ENCODE assay signal across 8 mouse cellular contexts in the genomic region with DNA sequence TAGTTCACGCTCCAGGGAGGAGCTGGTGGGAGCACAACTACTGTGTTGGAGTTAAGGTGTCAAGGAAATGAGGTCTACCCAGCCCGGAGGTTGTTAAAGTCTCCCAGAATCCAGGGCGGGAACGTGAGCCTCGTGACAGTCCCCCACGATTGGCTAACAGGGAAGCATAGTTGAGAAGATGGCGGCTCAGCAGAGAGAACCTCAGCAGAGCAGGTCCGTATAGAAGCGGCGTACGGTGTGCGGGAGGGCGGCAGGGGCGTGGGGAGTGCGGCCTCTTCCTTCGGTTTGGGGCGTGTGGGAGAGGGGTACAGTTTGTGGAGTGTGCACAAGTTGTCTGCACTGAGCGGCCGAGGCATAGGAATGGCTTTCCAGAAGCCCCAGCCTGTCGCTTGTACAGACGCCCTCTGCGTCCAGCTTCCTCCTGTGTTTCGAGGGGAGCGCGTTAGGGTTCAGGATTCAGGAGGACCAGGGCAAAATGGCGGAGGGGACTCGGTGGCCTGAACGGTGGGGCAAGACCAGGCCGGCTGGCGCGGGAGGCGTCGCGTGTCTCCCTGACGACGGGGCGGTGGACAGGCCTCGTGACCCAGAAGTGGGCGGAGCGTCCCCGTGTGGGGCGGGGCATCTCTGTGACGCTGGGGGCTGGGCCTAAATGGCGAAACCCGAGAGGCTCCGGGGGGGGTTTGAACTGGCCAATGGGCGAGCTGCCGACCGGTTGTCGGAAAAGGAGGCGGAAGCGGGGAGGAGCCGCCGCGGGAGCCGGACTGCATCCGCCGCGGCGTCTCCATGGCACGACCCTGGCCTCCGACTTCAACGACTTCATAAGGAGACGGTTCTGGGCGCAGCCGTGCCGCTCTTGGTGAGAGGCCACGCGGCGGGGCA. TPM values are rescaled to one million over a fixed set of nuclear protein-coding genes. Genes with fewer than 3 reads are reported as not detected.
DNase-seq lines count a peak whose midpoint lies in the region; ATAC-seq lines count a peak whose summit lies in the region.

Gene Odf2 (plus strand): TSS at position 156 of the 879 bp plus-strand sequence.

- peaks cover 26% of the 10 kb centered on the region for H3K36me3 ChIP-seq in heart, embryonic 13.5 days
- H3K36me3 ChIP-seq in liver, embryonic 12.5 days, result peaks cover 32% of the 10 kb centered on the region
- H3K36me3 ChIP-seq in stomach, embryonic 15.5 days, result peaks cover 20% of the 10 kb centered on the region

- H3K4me3 ChIP-seq in brown adipose tissue, adult 24 weeks (ENCODE audit: insufficient read depth, low read depth, low read length), result peak within 1 kb of the TSS; percentile 84
- H3K4me3 ChIP-seq in heart, embryonic 13.5 days, result peak within 1 kb of the TSS; percentile 87
- H3K4me3 ChIP-seq in liver, embryonic 12.5 days, result peak within 1 kb of the TSS; percentile 100
- peak within 1 kb of the TSS; percentile 95 for H3K4me3 ChIP-seq in stomach, embryonic 15.5 days (replicated peaks)

- peak; percentile 99 for DNase-seq in CD4-positive, CD25-positive, alpha-beta regulatory T cell, adult 2 months (ENCODE audit: low read depth, low spot score)
- DNase-seq in fat pad, adult 2 months (ENCODE audit: extremely low read depth, low read depth, low spot score), result peak; percentile 46
- peak; percentile 100 for DNase-seq in kidney, postnatal 10 days
- DNase-seq in natural killer cell, adult 2 months (ENCODE audit: low spot score in 2 of 2), result peak; percentile 100

- WGBS in heart, embryonic 13.5 days, result 1% methylated on average over 70 of the region's 70 CpGs
- WGBS in liver, embryonic 12.5 days (ENCODE audit: insufficient replicate concordance), result 1% methylated on average over 70 of the region's 70 CpGs
- 1% methylated on average over 62 of the region's 70 CpGs for WGBS in stomach, embryonic 15.5 days

- H3K9me3 ChIP-seq in heart, embryonic 13.5 days, result no peaks in the 10 kb centered on the region
- H3K9me3 ChIP-seq in liver, embryonic 12.5 days (replicated peaks), result no peaks in the 10 kb centered on the region
- no peaks in the 10 kb centered on the region for H3K9me3 ChIP-seq in stomach, embryonic 15.5 days

- peak within 1 kb of the TSS; percentile 94 for H3K4me2 ChIP-seq in heart, embryonic 13.5 days
- peak within 1 kb of the TSS; percentile 93 for H3K4me2 ChIP-seq in liver, embryonic 12.5 days
- H3K4me2 ChIP-seq in stomach, embryonic 15.5 days, result peak within 1 kb of the TSS; percentile 84

- peaks cover 4% of the 10 kb centered on the region; the same call in 1 of the 2 replicates for H3K27me3 ChIP-seq in heart, embryonic 13.5 days (replicated peaks)
- H3K27me3 ChIP-seq in liver, embryonic 12.5 days (replicated peaks), result peaks cover 16% of the 10 kb centered on the region
- no peaks in the 10 kb centered on the region for H3K27me3 ChIP-seq in stomach, embryonic 15.5 days (replicated peaks)

- peaks cover 4% of the 10 kb centered on the region; the same call in 1 of the 2 replicates for H3K4me1 ChIP-seq in brown adipose tissue, adult 24 weeks (ENCODE audit: control insufficient read depth, insufficient read depth, insufficient read length, low read length)
- peaks cover 16% of the 10 kb centered on the region for H3K4me1 ChIP-seq in heart, embryonic 13.5 days
- H3K4me1 ChIP-seq in liver, embryonic 12.5 days, result peaks cover 25% of the 10 kb centered on the region
- H3K4me1 ChIP-seq in stomach, embryonic 15.5 days, result peaks cover 18% of the 10 kb centered on the region

- peak within 1 kb of the TSS; percentile 92 for H3K9ac ChIP-seq in heart, embryonic 13.5 days
- peak within 1 kb of the TSS; percentile 97 for H3K9ac ChIP-seq in liver, embryonic 12.5 days
- peak within 1 kb of the TSS; percentile 88 for H3K9ac ChIP-seq in stomach, embryonic 15.5 days

- peak; percentile 91 for ATAC-seq in heart, embryonic 13.5 days (ENCODE audit: extremely low read depth, insufficient number of reproducible peaks, low FRiP score, low TSS enrichment)
- ATAC-seq in liver, embryonic 12.5 days, result peak; percentile 82
- peak; percentile 87 for ATAC-seq in stomach, embryonic 15.5 days (ENCODE audit: insufficient read depth, low FRiP score, low read depth)

- H3K27ac ChIP-seq in brown adipose tissue, adult 24 weeks (replicated peaks; ENCODE audit: low read depth, low read length), result peak within 1 kb of the TSS; percentile 25; the same call in 1 of the 2 replicates
- peak within 1 kb of the TSS; percentile 86 for H3K27ac ChIP-seq in heart, embryonic 13.5 days (replicated peaks)
- peak within 1 kb of the TSS; percentile 94 for H3K27ac ChIP-seq in liver, embryonic 12.5 days
- peak within 1 kb of the TSS; percentile 88 for H3K27ac ChIP-seq in stomach, embryonic 15.5 days

RNA-seq across cellular contexts. Expression of gene Odf2, which starts in this region (rescaled TPM):
- polyA plus RNA-seq in brown adipose tissue, adult 24 weeks (2012; ENCODE audit: insufficient read depth, insufficient read length, missing spikeins), result 7.4 and 13.7 TPM in 2 replicates
- polyA plus RNA-seq in heart, embryonic 13.5 days (2015; fragmentation: Nextera tagmentation; extraction: Ambion mirVana), result 47.0 and 47.2 TPM in 2 replicates
- polyA plus RNA-seq in liver, embryonic 12.5 days (2016; fragmentation: Nextera tagmentation; extraction: Ambion mirVana), result 69.8 and 72.1 TPM in 2 replicates
- 53.6 and 53.8 TPM in 2 replicates for polyA plus RNA-seq in stomach, embryonic 15.5 days (2015; fragmentation: Nextera tagmentation; extraction: Ambion mirVana)

Comparison
In these comparisons a context has a peak if more than half of its experiments do, and no peak if none do; other contexts are left out.
1. Peak in every context shown above with its lines: DNase-seq, ATAC-seq, H3K4me3 ChIP-seq and H3K27ac ChIP-seq.
2. DNase-seq: peak in every context shown above with its lines; median percentile 100 in kidney, postnatal 10 days; 100 in natural killer cell, adult 2 months; 99 in CD4-positive, CD25-positive, alpha-beta regulatory T cell, adult 2 months; 46 in fat pad, adult 2 months.
3. H3K27ac ChIP-seq: peak in every context shown above with its lines; median percentile 94 in liver, embryonic 12.5 days; 88 in stomach, embryonic 15.5 days; 86 in heart, embryonic 13.5 days; 25 in brown adipose tissue, adult 24 weeks.